Mouse (Mus musculus): ENCODE results near the gene Ffar3. TPM values are rescaled to one million over a fixed set of nuclear protein-coding genes. Genes with fewer than 3 reads are reported as not detected.

Gene Ffar3
- total RNA-seq (2021) = not detected
- long read RNA-seq, experiment 1 = 0 reads
- long read RNA-seq, experiment 2 = 0 reads

GRCm38 (mm10) chr7:30856078-30856477 lies at the start of gene Ffar3:
Gene Ffar3 (minus strand): TSS chr7:30856178.
- DNase-seq = no peak

GRCm38 (mm10) chr7:30904042-30904441 lies 48.1 kb upstream of the Ffar3 start:
- no peak for DNase-seq

- no peak for DNase-seq
Measured at GRCm38 (mm10) chr7:30895217-30895616, 39.2 kb upstream of the Ffar3 start.

GRCm38 (mm10) chr7:30892515-30892914 lies 36.5 kb upstream of the Ffar3 start:
- no peak for DNase-seq

GRCm38 (mm10) chr7:30891746-30892145 lies 35.8 kb upstream of the Ffar3 start:
- no peak for DNase-seq

GRCm38 (mm10) chr7:30890681-30891080 lies 34.7 kb upstream of the Ffar3 start:
- DNase-seq = no peak

- DNase-seq = no peak
Measured at GRCm38 (mm10) chr7:30888786-30889185, 32.8 kb upstream of the Ffar3 start.

GRCm38 (mm10) chr7:30887568-30888188 lies 31.7 kb upstream of the Ffar3 start:
- peak in 1 of 2 experiments; percentile 36 for DNase-seq

GRCm38 (mm10) chr7:30886852-30887251 lies 30.9 kb upstream of the Ffar3 start:
- DNase-seq = no peak

GRCm38 (mm10) chr7:30884047-30884446 lies 28.1 kb upstream of the Ffar3 start:
- DNase-seq = no peak

GRCm38 (mm10) chr7:30881367-30881766 lies 25.4 kb upstream of the Ffar3 start:
- DNase-seq = no peak

GRCm38 (mm10) chr7:30880176-30880575 lies 24.2 kb upstream of the Ffar3 start, which contains the start of gene Cd22:
Gene Cd22 (minus strand): TSS chr7:30880342.
- no peak for DNase-seq

- no peak for DNase-seq
Measured at GRCm38 (mm10) chr7:30878950-30879349, 23.0 kb upstream of the Ffar3 start.

- peak; percentile 69 to 85 for DNase-seq
Measured at GRCm38 (mm10) chr7:30873083-30873482, 17.1 kb upstream of the Ffar3 start.

GRCm38 (mm10) chr7:30863386-30863785 lies 7.4 kb upstream of the Ffar3 start:
- peak in 1 of 2 experiments; percentile 21 for DNase-seq

- DNase-seq = no peak
Measured at GRCm38 (mm10) chr7:30861464-30861863, 5.5 kb upstream of the Ffar3 start, which contains the start of gene Ffar1. Gene Ffar1 (minus strand): TSS chr7:30861564.

GRCm38 (mm10) chr7:30859635-30860402 lies 3.8 kb upstream of the Ffar3 start:
- DNase-seq = peak; percentile 13 to 48

- peak; percentile 41 to 77 for DNase-seq
Measured at GRCm38 (mm10) chr7:30859290-30859634, 3.3 kb upstream of the Ffar3 start.

- no peak for DNase-seq
Measured at GRCm38 (mm10) chr7:30857746-30858145, 1.8 kb upstream of the Ffar3 start.

GRCm38 (mm10) chr7:30851421-30851820 lies 4.6 kb downstream of the Ffar3 start:
- DNase-seq = no peak

GRCm38 (mm10) chr7:30847934-30848333 lies 8.0 kb downstream of the Ffar3 start:
- DNase-seq = no peak

GRCm38 (mm10) chr7:30847386-30847785 lies 8.6 kb downstream of the Ffar3 start:
- DNase-seq = no peak

- no peak for DNase-seq
Measured at GRCm38 (mm10) chr7:30846505-30847053, 9.4 kb downstream of the Ffar3 start.

All from heart, adult 18-20 months (tissue).